ENCODE assay signal across 14 mouse cellular contexts in genomic region chr10:59494917-59495316, GRCm38 (mm10). TPM values are rescaled to one million over a fixed set of nuclear protein-coding genes. Genes with fewer than 3 reads are reported as not detected.
"Had no signal": no experiment of that assay in that cellular context is flagged by ENCODE, and none has a peak within 500 bp of the region (broad histone marks: within the 10 kb centered on the region; RNA-seq: fewer than 3 reads in every experiment).

No protein-coding gene starts in this region.

- DNase-seq: liver, postnatal 0 days; lung, adult 2 months; lung, postnatal 10 days; midbrain, embryonic 14.5 days; retina, postnatal 1 day; right cerebral cortex, adult 18-20 months; right cerebral cortex, postnatal 25 days; right cerebral cortex, postnatal 4 days; spleen, adult 18-20 months; thymus, adult 18-20 months; thymus, postnatal 14 days; thymus, postnatal 36 days had no signal

- ATAC-seq: liver, postnatal 0 days; midbrain, embryonic 16.5 days had no signal

RNA-seq across cellular contexts. Expression of gene Oit3, which starts 53.3 kb away (rescaled TPM):
- total RNA-seq: megakaryocyte-erythroid progenitor cell, adult 5-6 weeks had no signal
